Mouse (Mus musculus) CD4-positive, CD25-positive, alpha-beta regulatory T cell, adult 4 months (primary cell): ENCODE results near the gene Dapl1. TPM values are rescaled to one million over a fixed set of nuclear protein-coding genes. Genes with fewer than 3 reads are reported as not detected.
A peak's percentile ranks its signal among the peaks of the same experiment; 100 is the strongest.

Experiments
- ATAC-seq: one replicate; pipeline ENCODE4 v1.8.0; 2017
- polyA plus RNA-seq, 2 experiments: library from polyadenylated mRNA; unstranded; fragments of 100-300 nt; shearing (Covaris generic); gene quantifications; one replicate each; pipeline ENCODE4 v1.2.1; 2017

The Dapl1 gene
- polyA plus RNA-seq, 2 experiments from 2014 or later = 20.9 to 26.8 TPM

GRCm38 (mm10) chr2:59539796-59540195, 55.3 kb downstream of the Dapl1 start:
- ATAC-seq = no peak

GRCm38 (mm10) chr2:59541121-59541887, 56.9 kb downstream of the Dapl1 start:
- ATAC-seq = peak; percentile 94

DNA sequence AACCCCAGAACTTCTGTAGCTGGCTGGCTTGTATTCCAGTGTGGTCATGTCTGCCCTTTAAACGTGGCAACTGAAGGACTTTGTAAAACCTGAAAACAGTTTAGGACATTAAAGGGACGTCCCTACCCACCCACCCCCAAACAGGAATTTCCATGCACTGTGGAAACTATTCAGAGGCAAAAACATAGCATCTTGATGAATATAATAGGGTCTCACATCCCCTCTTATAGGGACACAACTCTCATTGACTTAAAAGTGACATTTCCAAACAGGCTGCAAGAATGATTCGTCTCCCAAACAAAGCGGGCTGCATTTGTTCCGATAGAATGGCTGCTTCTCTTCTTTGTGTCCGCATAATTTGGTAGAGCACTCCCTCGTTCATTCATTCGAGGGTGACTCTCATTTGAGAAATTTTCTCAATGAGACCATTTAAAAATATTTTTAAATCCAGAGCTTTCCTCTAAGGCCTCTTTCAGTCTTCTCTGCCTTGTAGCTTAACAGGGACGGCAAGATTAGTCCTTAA, 59.2 kb downstream of the Dapl1 start:
- no peak for ATAC-seq

GRCm38 (mm10) chr2:59544237-59544909, 59.9 kb downstream of the Dapl1 start:
- no peak for ATAC-seq

- ATAC-seq = no peak
These were observed 60.5 kb downstream of the Dapl1 start for GRCm38 (mm10) chr2:59545001-59545400.

- no peak for ATAC-seq
These were observed 63.1 kb downstream of the Dapl1 start for GRCm38 (mm10) chr2:59547369-59548099.

DNA sequence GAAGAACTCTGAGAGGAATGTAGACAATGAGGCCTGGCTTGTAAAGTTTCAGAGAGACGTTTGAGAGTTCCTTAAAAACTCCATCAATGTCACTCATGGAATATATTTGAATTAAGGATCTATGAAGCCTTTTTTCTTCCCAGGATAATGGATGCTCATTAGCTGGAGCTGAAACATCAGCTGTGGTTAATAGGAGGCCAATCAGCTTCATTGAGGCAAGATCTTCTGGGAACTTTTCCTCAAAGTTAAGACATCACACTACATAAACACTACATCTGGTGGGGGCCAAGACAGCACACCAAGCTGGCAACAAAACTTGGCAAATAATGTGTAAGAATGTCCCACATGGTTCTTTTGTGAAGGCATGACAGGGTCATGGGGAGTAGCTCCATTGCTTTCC, 68.3 kb downstream of the Dapl1 start:
- ATAC-seq = no peak

GRCm38 (mm10) chr2:59554373-59554940, 70.0 kb downstream of the Dapl1 start:
- ATAC-seq = no peak

Other genes with a start within 250 kb of the Dapl1 start
- 10 to 100 TPM; 13.7 to 15.2 TPM for gene Tanc1, start 127.4 kb downstream of the Dapl1 start, polyA plus RNA-seq